Mouse (Mus musculus): Measurements from ENCODE around the gene Iqsec1.
A peak's percentile ranks its signal among the peaks of the same experiment; 100 is the strongest.

The Iqsec1 gene

GRCm38 (mm10) chr6:90620791-90621583 is 367.5 kb downstream of the Iqsec1 start:
- DNase-seq (ENCODE audit: extremely low spot score) = no peak

- no peak for DNase-seq (ENCODE audit: extremely low spot score)
Observed at GRCm38 (mm10) chr6:90619936-90620335, 368.5 kb downstream of the Iqsec1 start.

GRCm38 (mm10) chr6:90618821-90619636 is 369.5 kb downstream of the Iqsec1 start:
- no peak for DNase-seq (ENCODE audit: extremely low spot score)

GRCm38 (mm10) chr6:90618274-90618673 is 370.2 kb downstream of the Iqsec1 start:
- DNase-seq (ENCODE audit: extremely low spot score) = no peak

- no peak for DNase-seq (ENCODE audit: extremely low spot score)
Observed at GRCm38 (mm10) chr6:90616481-90616880, 372.0 kb downstream of the Iqsec1 start.

- no peak for DNase-seq (ENCODE audit: extremely low spot score)
Observed at GRCm38 (mm10) chr6:90615991-90616390, 372.5 kb downstream of the Iqsec1 start.

GRCm38 (mm10) chr6:90615362-90615761 is 373.1 kb downstream of the Iqsec1 start:
- no peak for DNase-seq (ENCODE audit: extremely low spot score)

GRCm38 (mm10) chr6:90613277-90613676 is 375.2 kb downstream of the Iqsec1 start:
- DNase-seq (ENCODE audit: extremely low spot score) = no peak

GRCm38 (mm10) chr6:90610248-90610647 is 378.2 kb downstream of the Iqsec1 start:
- no peak for DNase-seq (ENCODE audit: extremely low spot score)

GRCm38 (mm10) chr6:90608186-90608585 is 380.3 kb downstream of the Iqsec1 start:
- no peak for DNase-seq (ENCODE audit: extremely low spot score)

GRCm38 (mm10) chr6:90607196-90607595 is 381.3 kb downstream of the Iqsec1 start:
- peak; percentile 68 for DNase-seq (ENCODE audit: extremely low spot score)

GRCm38 (mm10) chr6:90606538-90606937 is 381.9 kb downstream of the Iqsec1 start:
- DNase-seq (ENCODE audit: extremely low spot score) = peak; percentile 74
